Mouse (Mus musculus): ENCODE measurements at regions not wholly inside any gene's neighbourhood (a gene's known extent, or its start where the extent isn't known, plus 50 kb on each side); places are given as distances from the start of the nearest gene placed in this dataset.

GRCm38 (mm10) chr16:87225085-87225484, 128.9 kb upstream of the N6amt1 start:
- no peak for TF ChIP-seq CTCF (IDR thresholded peaks at IDR 0.05; ENCODE audit: borderline replicate concordance, extremely low read depth, insufficient read depth, insufficient read length)
- TF ChIP-seq POLR2A (IDR thresholded peaks at IDR 0.05; ENCODE audit: borderline replicate concordance, extremely low read depth, insufficient read depth, insufficient read length, poor library complexity, severe bottlenecking), result no peak
- DNase-seq (ENCODE audit: low read depth), result no peak

GRCm38 (mm10) chr16:87224024-87224423, 130.0 kb upstream of the N6amt1 start:
- TF ChIP-seq CTCF (IDR thresholded peaks at IDR 0.05; ENCODE audit: borderline replicate concordance, extremely low read depth, insufficient read depth, insufficient read length) (no peak), POLR2A (IDR thresholded peaks at IDR 0.05; ENCODE audit: borderline replicate concordance, extremely low read depth, insufficient read depth, insufficient read length, poor library complexity, severe bottlenecking) (no peak)
- DNase-seq (ENCODE audit: low read depth), result no peak

DNA sequence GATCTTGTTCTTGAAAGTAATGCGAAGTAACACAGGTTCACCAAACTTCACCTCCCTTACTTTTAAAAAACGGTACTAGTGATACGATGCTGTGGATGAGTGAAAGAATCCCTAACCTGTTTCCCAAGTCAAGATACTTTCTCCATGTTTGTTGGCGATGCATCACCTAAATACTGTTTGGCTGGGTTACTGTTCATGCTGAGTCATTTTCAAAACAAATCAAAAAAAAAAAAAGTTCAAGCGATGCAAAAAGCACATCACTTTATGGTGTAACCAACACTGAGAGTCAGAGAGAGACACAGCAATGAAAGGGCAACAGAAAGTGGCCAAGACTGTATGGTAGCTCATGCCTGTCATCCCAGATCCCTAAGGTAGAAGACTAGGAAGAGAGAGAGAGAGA, 133.4 kb upstream of the N6amt1 start:
- no peak for DNase-seq (ENCODE audit: low read depth)
- no peak for TF ChIP-seq POLR2A (IDR thresholded peaks at IDR 0.05; ENCODE audit: borderline replicate concordance, extremely low read depth, insufficient read depth, insufficient read length, poor library complexity, severe bottlenecking)
- TF ChIP-seq CTCF (IDR thresholded peaks at IDR 0.05; ENCODE audit: borderline replicate concordance, extremely low read depth, insufficient read depth, insufficient read length), result no peak

- DNase-seq (ENCODE audit: low read depth), result no peak
- no peak for TF ChIP-seq POLR2A (IDR thresholded peaks at IDR 0.05; ENCODE audit: borderline replicate concordance, extremely low read depth, insufficient read depth, insufficient read length, poor library complexity, severe bottlenecking)
- TF ChIP-seq CTCF (IDR thresholded peaks at IDR 0.05; ENCODE audit: borderline replicate concordance, extremely low read depth, insufficient read depth, insufficient read length), result no peak
Measured at GRCm38 (mm10) chr16:87220201-87220600, 133.8 kb upstream of the N6amt1 start.

DNA sequence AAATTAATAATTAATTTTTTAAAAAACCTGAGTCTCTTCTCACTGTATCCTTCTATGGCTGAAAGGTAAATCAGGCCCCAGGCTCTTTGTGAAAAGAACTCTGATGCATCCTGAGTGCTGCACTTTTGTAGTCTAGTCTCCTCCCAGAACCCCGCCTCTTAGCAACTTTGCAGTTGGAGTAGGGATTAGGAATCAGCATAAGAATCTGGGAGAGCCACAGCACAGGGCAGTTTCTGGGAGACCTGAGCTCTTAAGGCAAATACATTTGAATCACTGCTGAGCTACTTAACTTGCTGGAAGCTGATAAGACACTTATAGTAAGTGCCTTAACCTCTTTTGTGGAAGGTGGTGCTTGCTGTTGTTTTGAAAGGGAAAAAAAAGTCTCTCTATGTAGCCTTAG, 146.1 kb upstream of the N6amt1 start:
- peak; percentile 2 for DNase-seq (ENCODE audit: low read depth)
- TF ChIP-seq POLR2A (IDR thresholded peaks at IDR 0.05; ENCODE audit: borderline replicate concordance, extremely low read depth, insufficient read depth, insufficient read length, poor library complexity, severe bottlenecking) (no peak), CTCF (IDR thresholded peaks at IDR 0.05; ENCODE audit: borderline replicate concordance, extremely low read depth, insufficient read depth, insufficient read length) (no peak)

DNA sequence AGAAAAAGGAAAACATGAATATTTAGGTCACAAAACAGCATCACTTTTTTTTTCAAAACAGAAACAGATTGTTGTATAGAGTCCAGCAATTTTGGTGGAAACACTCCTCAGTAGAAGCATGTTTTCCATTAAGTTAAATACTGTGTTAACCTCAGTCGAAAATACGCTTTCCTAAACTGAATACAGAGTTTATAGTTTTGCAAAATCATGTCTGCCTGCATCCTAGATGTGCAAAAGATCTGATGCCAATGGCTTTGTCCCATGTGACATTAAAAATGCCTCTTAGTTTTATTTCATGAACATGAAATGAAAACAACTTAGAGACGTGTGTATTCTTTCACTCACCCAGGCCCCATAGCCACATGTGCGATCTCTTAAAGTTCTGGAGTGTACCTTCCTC, 163.5 kb upstream of the N6amt1 start:
- TF ChIP-seq POLR2A (IDR thresholded peaks at IDR 0.05; ENCODE audit: borderline replicate concordance, extremely low read depth, insufficient read depth, insufficient read length, poor library complexity, severe bottlenecking), result no peak
- no peak for TF ChIP-seq CTCF (IDR thresholded peaks at IDR 0.05; ENCODE audit: borderline replicate concordance, extremely low read depth, insufficient read depth, insufficient read length)
- DNase-seq (ENCODE audit: low read depth), result no peak

DNA sequence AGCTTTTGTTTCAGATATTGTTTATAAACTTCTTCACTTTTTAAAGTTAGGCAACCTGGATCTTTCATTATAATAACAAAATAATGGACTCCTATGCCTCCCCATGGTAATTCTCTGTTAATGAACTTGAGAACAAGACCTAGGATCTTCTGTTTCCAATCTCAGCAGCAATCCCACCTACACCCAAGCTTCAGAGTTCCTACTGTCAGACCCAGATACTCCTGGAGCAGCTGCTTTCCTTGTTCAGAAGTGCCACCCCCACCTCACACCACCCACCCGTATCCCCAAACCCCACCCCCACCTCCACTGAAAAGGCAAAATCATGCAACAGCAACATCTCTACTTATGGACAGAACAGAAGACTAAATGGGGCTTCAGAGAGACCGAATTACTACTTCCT, 165.2 kb upstream of the N6amt1 start:
- TF ChIP-seq POLR2A (IDR thresholded peaks at IDR 0.05; ENCODE audit: borderline replicate concordance, extremely low read depth, insufficient read depth, insufficient read length, poor library complexity, severe bottlenecking), result no peak
- TF ChIP-seq CTCF (IDR thresholded peaks at IDR 0.05; ENCODE audit: borderline replicate concordance, extremely low read depth, insufficient read depth, insufficient read length), result no peak
- DNase-seq (ENCODE audit: low read depth), result no peak

GRCm38 (mm10) chr16:87172395-87172794, 181.6 kb upstream of the N6amt1 start:
- peak; percentile 65 for DNase-seq (ENCODE audit: low read depth)
- TF ChIP-seq CTCF (IDR thresholded peaks at IDR 0.05; ENCODE audit: borderline replicate concordance, extremely low read depth, insufficient read depth, insufficient read length) (no peak), POLR2A (IDR thresholded peaks at IDR 0.05; ENCODE audit: borderline replicate concordance, extremely low read depth, insufficient read depth, insufficient read length, poor library complexity, severe bottlenecking) (no peak)

- no peak for DNase-seq (ENCODE audit: low read depth)
- TF ChIP-seq CTCF (IDR thresholded peaks at IDR 0.05; ENCODE audit: borderline replicate concordance, extremely low read depth, insufficient read depth, insufficient read length) (no peak), POLR2A (IDR thresholded peaks at IDR 0.05; ENCODE audit: borderline replicate concordance, extremely low read depth, insufficient read depth, insufficient read length, poor library complexity, severe bottlenecking) (no peak)
Measured at GRCm38 (mm10) chr16:87139301-87139700, 214.7 kb upstream of the N6amt1 start.

- DNase-seq (ENCODE audit: low read depth), result no peak
- no peak for TF ChIP-seq CTCF (IDR thresholded peaks at IDR 0.05; ENCODE audit: borderline replicate concordance, extremely low read depth, insufficient read depth, insufficient read length)
- no peak for TF ChIP-seq POLR2A (IDR thresholded peaks at IDR 0.05; ENCODE audit: borderline replicate concordance, extremely low read depth, insufficient read depth, insufficient read length, poor library complexity, severe bottlenecking)
Measured at GRCm38 (mm10) chr16:87136503-87136902, 217.5 kb upstream of the N6amt1 start.

DNA sequence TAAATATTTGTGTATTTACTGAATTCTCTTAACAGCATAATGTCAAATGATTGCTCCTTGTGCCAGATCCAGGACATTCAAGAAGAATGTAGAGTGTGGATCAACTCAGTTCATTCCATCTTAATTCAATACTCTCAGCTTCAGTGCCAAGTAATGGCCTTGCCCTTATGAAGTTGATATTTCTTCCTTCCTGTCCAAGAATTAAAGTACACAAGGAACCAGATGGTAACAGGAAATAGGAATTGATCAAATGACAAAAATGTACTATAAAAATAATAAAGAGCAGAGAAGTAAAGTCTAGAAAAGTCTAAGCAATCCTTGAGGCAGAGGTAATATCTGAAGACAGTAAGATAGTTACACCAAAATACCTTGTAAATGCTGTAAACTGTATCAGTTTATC, 219.5 kb upstream of the N6amt1 start:
- TF ChIP-seq POLR2A (IDR thresholded peaks at IDR 0.05; ENCODE audit: borderline replicate concordance, extremely low read depth, insufficient read depth, insufficient read length, poor library complexity, severe bottlenecking) (no peak), CTCF (IDR thresholded peaks at IDR 0.05; ENCODE audit: borderline replicate concordance, extremely low read depth, insufficient read depth, insufficient read length) (no peak)
- no peak for DNase-seq (ENCODE audit: low read depth)

DNA sequence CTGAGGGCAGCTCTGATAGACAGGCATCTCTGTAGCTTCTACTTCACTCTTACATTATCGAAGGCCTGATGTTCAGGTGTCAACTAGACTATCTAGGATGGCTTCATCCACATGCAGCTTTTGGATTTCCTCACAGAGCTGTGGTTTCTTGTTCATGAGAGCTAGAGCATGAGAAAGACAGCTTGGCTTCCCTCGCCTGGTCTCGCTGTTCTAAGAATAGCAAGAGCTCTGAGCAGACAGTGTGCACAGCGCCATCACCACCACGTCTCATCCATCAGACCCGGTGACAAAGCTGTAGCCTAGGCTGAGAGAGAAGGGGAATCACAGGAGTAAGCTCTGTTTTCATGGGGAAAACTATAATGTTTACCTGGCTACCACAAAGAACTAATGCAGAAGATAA, 220.1 kb upstream of the N6amt1 start:
- no peak for DNase-seq (ENCODE audit: low read depth)
- TF ChIP-seq POLR2A (IDR thresholded peaks at IDR 0.05; ENCODE audit: borderline replicate concordance, extremely low read depth, insufficient read depth, insufficient read length, poor library complexity, severe bottlenecking), result no peak

GRCm38 (mm10) chr16:87132082-87132481, 221.9 kb upstream of the N6amt1 start:
- no peak for DNase-seq (ENCODE audit: low read depth)
- TF ChIP-seq CTCF (IDR thresholded peaks at IDR 0.05; ENCODE audit: borderline replicate concordance, extremely low read depth, insufficient read depth, insufficient read length) (no peak), POLR2A (IDR thresholded peaks at IDR 0.05; ENCODE audit: borderline replicate concordance, extremely low read depth, insufficient read depth, insufficient read length, poor library complexity, severe bottlenecking) (no peak)

Data from brain, embryonic 14.5 days (tissue).